Mouse (Mus musculus): ENCODE results near the gene Odf2.
"Not testable (repeated sequence)": the region's sequence is repeated elsewhere in the genome, so short reads cannot be mapped to it uniquely, and the experiment has no call there.

Odf2 gene

GRCm38 (mm10) chr2:29868949-29869645 is 19.9 kb upstream of the Odf2 start, which contains the start of gene Cercam:
TSS of gene Cercam (plus strand) at chr2:29869164.
- ATAC-seq (ENCODE audit: insufficient number of reproducible peaks, low FRiP score, low TSS enrichment), result peak; percentile 75

- ATAC-seq (ENCODE audit: insufficient number of reproducible peaks, low FRiP score, low TSS enrichment), result 0 out of 2 replicates have a peak, but pooled peaks have one; percentile 13
Measured at GRCm38 (mm10) chr2:29869646-29870451, 19.2 kb upstream of the Odf2 start.

GRCm38 (mm10) chr2:29872581-29873295 is 16.3 kb upstream of the Odf2 start:
- peak; percentile 74; the same call in 1 of the 2 replicates for ATAC-seq (ENCODE audit: insufficient number of reproducible peaks, low FRiP score, low TSS enrichment)

- no peak for ATAC-seq (ENCODE audit: insufficient number of reproducible peaks, low FRiP score, low TSS enrichment)
Measured at GRCm38 (mm10) chr2:29873801-29874200, 15.2 kb upstream of the Odf2 start.

- no peak for ATAC-seq (ENCODE audit: insufficient number of reproducible peaks, low FRiP score, low TSS enrichment)
Measured at GRCm38 (mm10) chr2:29878061-29878460, 11.0 kb upstream of the Odf2 start.

- no peak for ATAC-seq (ENCODE audit: insufficient number of reproducible peaks, low FRiP score, low TSS enrichment)
Measured at GRCm38 (mm10) chr2:29879191-29879590, 9.8 kb upstream of the Odf2 start.

GRCm38 (mm10) chr2:29879964-29880830 is 8.8 kb upstream of the Odf2 start:
- ATAC-seq (ENCODE audit: insufficient number of reproducible peaks, low FRiP score, low TSS enrichment), result no peak

GRCm38 (mm10) chr2:29886659-29887292 is 2.2 kb upstream of the Odf2 start:
- ATAC-seq (ENCODE audit: insufficient number of reproducible peaks, low FRiP score, low TSS enrichment), result not testable (repeated sequence)

- ATAC-seq (ENCODE audit: insufficient number of reproducible peaks, low FRiP score, low TSS enrichment), result peak; percentile 67
Measured at GRCm38 (mm10) chr2:29889991-29890833, 1.2 kb downstream of the Odf2 start.

GRCm38 (mm10) chr2:29891773-29892172 is 2.8 kb downstream of the Odf2 start:
- ATAC-seq (ENCODE audit: insufficient number of reproducible peaks, low FRiP score, low TSS enrichment), result no peak

GRCm38 (mm10) chr2:29896071-29896470 is 7.0 kb downstream of the Odf2 start:
- no peak for ATAC-seq (ENCODE audit: insufficient number of reproducible peaks, low FRiP score, low TSS enrichment)

GRCm38 (mm10) chr2:29897366-29897765 is 8.3 kb downstream of the Odf2 start:
- ATAC-seq (ENCODE audit: insufficient number of reproducible peaks, low FRiP score, low TSS enrichment), result no peak

- no peak for ATAC-seq (ENCODE audit: insufficient number of reproducible peaks, low FRiP score, low TSS enrichment)
Measured at GRCm38 (mm10) chr2:29898081-29898480, 9.1 kb downstream of the Odf2 start.

- ATAC-seq (ENCODE audit: insufficient number of reproducible peaks, low FRiP score, low TSS enrichment), result no peak
Measured at GRCm38 (mm10) chr2:29902194-29902593, 13.2 kb downstream of the Odf2 start.

GRCm38 (mm10) chr2:29908171-29908570 is 19.1 kb downstream of the Odf2 start:
- ATAC-seq (ENCODE audit: insufficient number of reproducible peaks, low FRiP score, low TSS enrichment), result not testable (repeated sequence)

GRCm38 (mm10) chr2:29910042-29910441 is 21.0 kb downstream of the Odf2 start:
- ATAC-seq (ENCODE audit: insufficient number of reproducible peaks, low FRiP score, low TSS enrichment), result no peak

GRCm38 (mm10) chr2:29917621-29918020 is 28.6 kb downstream of the Odf2 start:
- no peak for ATAC-seq (ENCODE audit: insufficient number of reproducible peaks, low FRiP score, low TSS enrichment)

- no peak for ATAC-seq (ENCODE audit: insufficient number of reproducible peaks, low FRiP score, low TSS enrichment)
Measured at GRCm38 (mm10) chr2:29922011-29922410, 33.0 kb downstream of the Odf2 start.

- no peak for ATAC-seq (ENCODE audit: insufficient number of reproducible peaks, low FRiP score, low TSS enrichment)
Measured at GRCm38 (mm10) chr2:29926542-29926941, 37.5 kb downstream of the Odf2 start.
